Mouse (Mus musculus) left cerebral cortex, postnatal 14 days (tissue): ENCODE data around the gene Stard3. TPM values are rescaled to one million over a fixed set of nuclear protein-coding genes. Genes with fewer than 3 reads are reported as not detected.

Experiments used
- DNase-seq, 2 experiments: peaks; one replicate each; pipeline ENCODE4 v3.0.0; 2021 to 2022; ENCODE audit warnings: low spot score in 2 of 2, mixed read lengths in 1 of 2
- intact Hi-C: fragments of 180-260 bp; cut with DNase I; formaldehyde crosslinking; loops from one replicate; pipeline ENCODE4 v1.15.1; 2025
- total RNA-seq, 2 experiments: library from RNA; stranded (reverse); gene quantifications; 2 replicates each; pipeline ENCODE4 v1.2.3; 2021

Stard3 gene
- total RNA-seq, 2 experiments from 2014 or later, result 24.9 to 27.2 TPM

- intact Hi-C loops, result no loop called here
- no peak for DNase-seq
These were observed 30.2 kb upstream of the Stard3 start for GRCm38 (mm10) chr11:98328031-98328370.

GRCm38 (mm10) chr11:98328371-98329069 is 29.6 kb upstream of the Stard3 start:
- intact Hi-C loops, result no loop called here
- DNase-seq, result no peak

GRCm38 (mm10) chr11:98329081-98329959 is 28.8 kb upstream of the Stard3 start, which contains the start of gene Neurod2:
Neurod2 (minus strand) TSS chr11:98329648.
- intact Hi-C loops, result no loop called here
- peak; percentile 81 to 88 for DNase-seq

- intact Hi-C loops, result no loop called here
- peak in 1 of 2 experiments; percentile 80 for DNase-seq
These were observed 28.0 kb upstream of the Stard3 start for GRCm38 (mm10) chr11:98329960-98330744.

- intact Hi-C loops, result no loop called here
- DNase-seq, result no peak
These were observed 27.4 kb upstream of the Stard3 start for GRCm38 (mm10) chr11:98330745-98331204.

GRCm38 (mm10) chr11:98331401-98331800 is 26.8 kb upstream of the Stard3 start:
- no peak for DNase-seq
- intact Hi-C loops, result no loop called here

- intact Hi-C loops, result no loop called here
- DNase-seq, result no peak
These were observed 26.0 kb upstream of the Stard3 start for GRCm38 (mm10) chr11:98332186-98332585.

GRCm38 (mm10) chr11:98332841-98333240 is 25.3 kb upstream of the Stard3 start:
- intact Hi-C loops, result no loop called here
- DNase-seq, result no peak

GRCm38 (mm10) chr11:98333263-98333696 is 24.9 kb upstream of the Stard3 start:
- intact Hi-C loops, result no loop called here
- peak in 1 of 2 experiments; percentile 78 for DNase-seq

- intact Hi-C loops, result no loop called here
- DNase-seq, result no peak
These were observed 24.0 kb upstream of the Stard3 start for GRCm38 (mm10) chr11:98333981-98334741.

GRCm38 (mm10) chr11:98335250-98335649 is 22.9 kb upstream of the Stard3 start:
- no peak for DNase-seq
- intact Hi-C loops, result loop anchor here (1.0 kb wide), 1 partner anchor 39 kb away; no protein-coding TSS in a partner anchor

GRCm38 (mm10) chr11:98336245-98337107 is 21.7 kb upstream of the Stard3 start:
- DNase-seq, result no peak
- intact Hi-C loops, result no loop called here

GRCm38 (mm10) chr11:98338507-98338961 is 19.6 kb upstream of the Stard3 start:
- intact Hi-C loops, result loop anchor here (2.0 kb wide), 1 partner anchor 74 kb away; no protein-coding TSS in a partner anchor

GRCm38 (mm10) chr11:98339071-98339501 is 19.1 kb upstream of the Stard3 start:
- DNase-seq, result no peak
- intact Hi-C loops, result loop anchor here (2.0 kb wide), 1 partner anchor 74 kb away; no protein-coding TSS in a partner anchor

More at GRCm38 (mm10) chr11:98338507-98338961, 19.6 kb upstream of the Stard3 start:
- DNase-seq, result peak in 1 of 2 experiments; percentile 81

GRCm38 (mm10) chr11:98339679-98340287 is 18.4 kb upstream of the Stard3 start:
- no peak for DNase-seq
- intact Hi-C loops, result loop anchor here (2.0 to 5.0 kb wide), 2 partner anchors 75 to 118 kb away; no protein-coding TSS in a partner anchor

GRCm38 (mm10) chr11:98340597-98340996 is 17.6 kb upstream of the Stard3 start:
- DNase-seq, result no peak
- intact Hi-C loops, result loop anchor here (5.0 kb wide), 1 partner anchor 117 kb away; no protein-coding TSS in a partner anchor

GRCm38 (mm10) chr11:98341174-98341573 is 17.0 kb upstream of the Stard3 start:
- DNase-seq, result no peak
- intact Hi-C loops, result loop anchor here (5.0 kb wide), 1 partner anchor 116 kb away; no protein-coding TSS in a partner anchor
